Mouse (Mus musculus): ENCODE data around the gene Tmub2. TPM values are rescaled to one million over a fixed set of nuclear protein-coding genes. Genes with fewer than 3 reads are reported as not detected.

Tmub2 gene
- polyA plus RNA-seq, 1 experiment from 2014 or later: 83.3 TPM

- peak overlapping the region; percentile 99 for H3K27ac ChIP-seq (replicated peaks)
- H3K9me3 ChIP-seq: no peaks in the 10 kb centered on the region
- peaks cover 28% of the 10 kb centered on the region for H3K36me3 ChIP-seq
- WGBS: 0% methylated on average over 30 of the region's 73 CpGs
- peak overlapping the region; percentile 93 for H3K4me2 ChIP-seq
- no peaks in the 10 kb centered on the region for H3K27me3 ChIP-seq
- peak; percentile 27; the same call in 1 of the 2 replicates for ATAC-seq (ENCODE audit: low FRiP score, low read depth)
- H3K4me3 ChIP-seq: peak overlapping the region; percentile 89
- peaks cover 25% of the 10 kb centered on the region for H3K4me1 ChIP-seq (replicated peaks)
- peak overlapping the region; percentile 90 for H3K9ac ChIP-seq
Observed at GRCm38 (mm10) chr11:102295598-102296471, 11.1 kb downstream of the Tmub2 start.

DNA sequence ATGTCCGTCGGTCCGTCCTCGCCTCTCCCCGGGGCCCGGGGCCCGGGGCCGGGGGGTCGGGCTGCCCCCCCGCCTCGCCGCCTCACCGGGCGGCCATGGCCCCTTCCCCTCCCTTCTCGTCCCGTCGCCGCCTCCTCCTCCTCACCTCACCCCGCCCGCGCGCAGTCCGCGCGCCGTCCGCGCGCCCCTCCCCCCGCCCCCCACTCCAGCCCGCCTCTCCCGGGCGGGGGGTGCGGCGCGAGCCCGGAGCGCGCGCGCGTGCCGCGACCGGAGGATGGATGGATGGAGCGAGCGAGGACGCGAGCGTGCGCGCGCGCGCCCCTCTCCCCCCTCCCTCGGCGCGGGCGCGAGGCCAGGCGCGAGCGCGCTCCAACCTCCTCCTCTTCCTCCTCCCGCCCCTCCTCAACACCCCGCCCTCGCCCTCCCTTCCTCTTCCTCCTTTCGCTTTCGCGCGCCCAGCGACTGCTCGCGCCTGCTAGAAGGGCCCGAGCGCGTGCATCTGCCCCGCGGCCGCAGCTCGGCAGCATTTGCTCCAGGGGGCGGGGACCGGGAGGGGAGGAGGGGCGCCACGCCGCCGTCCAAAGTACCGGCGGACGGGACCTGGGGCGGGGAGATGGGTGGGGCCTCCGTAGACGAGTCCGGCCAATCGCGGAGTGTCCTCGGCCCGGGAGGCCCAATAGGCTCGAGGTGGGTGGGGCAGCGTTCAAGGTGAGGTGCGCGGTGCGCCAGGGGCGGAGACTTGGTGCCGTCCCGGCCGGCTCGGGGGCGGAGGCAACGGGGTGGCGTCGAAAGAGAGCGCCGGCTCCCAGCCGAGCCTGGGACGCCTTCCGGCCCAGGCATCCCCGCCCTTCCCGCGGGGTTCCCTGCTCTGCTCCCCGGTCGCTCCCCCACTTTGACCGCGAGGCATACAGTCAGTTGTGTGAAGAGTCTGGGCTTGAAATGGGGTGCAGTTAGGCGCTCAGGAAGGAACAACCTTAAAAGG, 12.1 kb downstream of the Tmub2 start, which contains the start of gene Atxn7l3:
Atxn7l3 (minus strand) TSS at position 141 of the 982 bp plus-strand sequence.
- Histone ChIP-seq H3K9ac (peak within 1 kb of the TSS; percentile 90), H3K4me2 (peak within 1 kb of the TSS; percentile 93), H3K9me3 (no peaks in the 10 kb centered on the region), H3K4me1 (replicated peaks) (peaks cover 25% of the 10 kb centered on the region), H3K36me3 (peaks cover 18% of the 10 kb centered on the region), H3K27ac (replicated peaks) (peak within 1 kb of the TSS; percentile 99), H3K4me3 (peak within 1 kb of the TSS; percentile 89), H3K27me3 (no peaks in the 10 kb centered on the region)
- peak; percentile 96 for ATAC-seq (ENCODE audit: low FRiP score, low read depth)
- under 1% methylated on average over 67 of the region's 125 CpGs for WGBS

DNA sequence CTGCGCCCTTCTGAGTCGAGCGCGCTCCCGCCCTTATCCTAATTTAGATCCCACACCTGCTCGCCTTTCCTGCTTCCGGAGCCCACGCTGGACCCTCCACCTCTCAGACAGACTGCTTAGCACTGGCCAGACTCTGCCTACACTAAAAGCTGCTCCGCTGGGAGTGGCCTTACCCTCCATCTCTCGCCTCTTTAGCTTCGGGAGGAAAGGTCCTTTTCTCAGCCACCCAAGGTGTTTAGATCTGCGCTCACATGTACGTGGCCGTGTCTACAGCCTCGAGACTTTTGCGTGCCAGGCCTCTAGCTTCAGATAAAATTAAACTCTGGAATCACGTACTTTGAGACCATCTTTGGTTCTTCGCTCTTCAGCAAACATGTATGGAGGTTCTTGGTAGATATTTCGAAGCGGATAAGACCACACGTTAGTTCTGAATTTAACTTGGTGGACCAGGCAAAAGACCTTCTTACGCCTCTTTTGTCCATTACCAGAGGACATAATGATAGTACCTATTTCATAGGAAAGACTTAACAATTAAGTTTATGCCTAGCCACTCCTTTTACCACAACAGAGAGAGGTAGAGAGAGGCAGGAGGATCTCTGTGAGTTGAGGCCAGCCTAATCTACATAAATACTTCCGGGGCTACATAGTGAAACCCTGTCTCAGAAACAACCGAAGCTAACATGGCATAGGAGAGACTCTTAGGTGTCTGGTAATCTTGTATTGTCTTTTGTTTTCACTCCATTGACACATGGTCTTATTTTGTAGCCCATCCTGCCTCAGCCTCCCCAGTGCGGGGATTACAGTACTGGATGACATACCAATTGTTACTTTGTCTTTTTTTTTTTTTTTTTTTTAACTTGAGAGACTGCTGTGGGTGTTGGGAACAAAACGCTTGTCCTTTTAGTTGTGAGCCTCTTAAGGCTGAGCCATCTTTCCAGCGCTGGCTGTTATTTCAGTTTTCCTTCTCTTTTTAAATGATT, 13.1 kb downstream of the Tmub2 start:
- Histone ChIP-seq H3K4me3 (peak overlapping the region; percentile 89), H3K27ac (replicated peaks) (peak overlapping the region; percentile 99), H3K27me3 (no peaks in the 10 kb centered on the region), H3K4me1 (replicated peaks) (peaks cover 25% of the 10 kb centered on the region), H3K36me3 (peaks cover 8% of the 10 kb centered on the region; the same call in 1 of the 2 replicates), H3K9ac (peak overlapping the region; percentile 90), H3K4me2 (peak overlapping the region; percentile 93), H3K9me3 (no peaks in the 10 kb centered on the region)
- 29% methylated on average over 27 of the region's 27 CpGs for WGBS
- 0 out of 2 replicates have a peak, but pooled peaks have one; percentile 2 for ATAC-seq (ENCODE audit: low FRiP score, low read depth)

- Histone ChIP-seq H3K4me3 (no peak overlapping the region), H3K36me3 (no peaks in the 10 kb centered on the region), H3K9ac (no peak overlapping the region), H3K27me3 (no peaks in the 10 kb centered on the region), H3K9me3 (no peaks in the 10 kb centered on the region), H3K4me2 (no peak overlapping the region), H3K4me1 (replicated peaks) (peaks cover 16% of the 10 kb centered on the region), H3K27ac (replicated peaks) (no peak overlapping the region)
- WGBS: 0% methylated on average over 1 of the region's 1 CpGs
- ATAC-seq (ENCODE audit: low FRiP score, low read depth): no peak
Observed at GRCm38 (mm10) chr11:102299839-102300238, 15.1 kb downstream of the Tmub2 start.

- 43% methylated on average over 2 of the region's 2 CpGs for WGBS
- Histone ChIP-seq H3K27ac (replicated peaks) (no peak overlapping the region), H3K27me3 (no peaks in the 10 kb centered on the region), H3K36me3 (peaks cover 23% of the 10 kb centered on the region), H3K4me1 (replicated peaks) (peaks cover 6% of the 10 kb centered on the region), H3K9ac (no peak overlapping the region), H3K4me3 (no peak overlapping the region), H3K9me3 (no peaks in the 10 kb centered on the region), H3K4me2 (no peak overlapping the region)
- no peak for ATAC-seq (ENCODE audit: low FRiP score, low read depth)
Observed at GRCm38 (mm10) chr11:102304141-102304540, 19.4 kb downstream of the Tmub2 start.

DNA sequence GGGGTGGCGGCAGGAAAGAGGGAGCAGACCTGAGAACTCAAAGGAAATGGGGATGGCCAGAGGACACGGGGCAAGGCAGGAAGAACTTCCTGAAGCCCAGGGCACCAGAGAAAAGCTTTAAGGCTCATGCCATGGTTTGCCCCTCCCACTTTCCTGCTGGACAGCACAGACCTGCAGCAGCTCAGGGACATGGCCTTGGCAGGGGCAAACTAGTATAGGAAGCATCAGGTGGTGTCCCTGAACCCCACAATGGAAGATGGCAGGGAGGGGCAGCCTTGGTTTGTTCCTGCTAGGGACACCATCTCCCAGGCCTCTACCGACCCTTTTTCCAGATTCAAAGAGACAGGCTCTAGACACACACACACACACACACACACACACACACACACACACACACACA, 20.6 kb downstream of the Tmub2 start:
- 46% methylated on average over 3 of the region's 3 CpGs for WGBS
- Histone ChIP-seq H3K9ac (no peak overlapping the region), H3K36me3 (peaks cover 29% of the 10 kb centered on the region), H3K9me3 (no peaks in the 10 kb centered on the region), H3K27me3 (no peaks in the 10 kb centered on the region), H3K27ac (replicated peaks) (no peak overlapping the region), H3K4me3 (no peak overlapping the region), H3K4me1 (replicated peaks) (peaks cover 16% of the 10 kb centered on the region), H3K4me2 (no peak overlapping the region)
- ATAC-seq (ENCODE audit: low FRiP score, low read depth): no peak

DNA sequence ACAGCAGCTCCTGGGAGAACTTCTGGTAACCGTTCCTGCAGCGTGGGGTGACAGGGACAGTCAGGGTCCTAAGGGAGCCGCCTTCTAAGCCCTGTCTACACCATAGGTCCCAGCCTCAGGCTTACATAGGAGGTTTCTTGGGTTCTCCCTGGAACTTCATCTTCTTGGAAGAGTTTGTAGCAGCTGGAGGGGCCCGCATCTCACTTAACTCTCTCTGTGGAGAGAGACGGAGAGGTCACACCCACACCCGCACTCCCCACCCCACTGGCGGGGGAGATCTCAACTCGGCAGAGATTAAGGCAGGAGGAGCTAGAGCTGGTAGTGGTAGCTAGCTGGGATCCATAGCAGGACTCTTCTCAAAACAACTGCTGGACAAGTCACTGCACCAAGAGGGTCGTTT, 23.4 kb downstream of the Tmub2 start:
- no peak overlapping the region for H3K4me3 ChIP-seq
- peaks cover 50% of the 10 kb centered on the region for H3K36me3 ChIP-seq
- H3K4me2 ChIP-seq: no peak overlapping the region
- no peak for ATAC-seq (ENCODE audit: low FRiP score, low read depth)
- no peaks in the 10 kb centered on the region for H3K27me3 ChIP-seq
- H3K9me3 ChIP-seq: no peaks in the 10 kb centered on the region
- H3K4me1 ChIP-seq (replicated peaks): peaks cover 16% of the 10 kb centered on the region
- H3K9ac ChIP-seq: no peak overlapping the region
- H3K27ac ChIP-seq (replicated peaks): no peak overlapping the region
- 90% methylated on average over 9 of the region's 9 CpGs for WGBS

DNA sequence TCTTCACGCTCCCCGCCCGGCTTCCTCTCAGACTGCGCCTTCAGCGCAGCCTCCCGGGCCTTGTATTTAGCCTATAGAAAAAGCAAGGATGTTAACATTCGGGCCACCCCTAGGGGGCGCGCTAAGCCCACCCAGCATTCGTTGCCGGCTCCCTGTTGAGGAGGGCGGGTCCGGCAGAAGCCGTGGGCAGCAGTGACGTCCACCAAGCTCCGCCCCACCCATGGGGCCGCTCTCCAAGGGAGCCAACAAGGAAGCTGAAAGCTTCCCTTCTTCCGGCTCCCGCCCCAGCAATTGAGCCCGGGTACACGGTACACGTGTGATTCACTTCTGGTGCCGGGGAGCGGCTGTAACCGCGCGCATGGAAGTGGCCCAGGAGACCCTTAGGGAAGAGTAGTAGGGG, 24.2 kb downstream of the Tmub2 start:
- peak overlapping the region; percentile 7; the same call in 1 of the 2 replicates for H3K27ac ChIP-seq (replicated peaks)
- H3K4me3 ChIP-seq: peak overlapping the region; percentile 17
- peak overlapping the region; percentile 43 for H3K4me2 ChIP-seq
- H3K9me3 ChIP-seq: no peaks in the 10 kb centered on the region
- H3K4me1 ChIP-seq (replicated peaks): peaks cover 16% of the 10 kb centered on the region
- WGBS: under 1% methylated on average over 27 of the region's 27 CpGs
- no peaks in the 10 kb centered on the region for H3K27me3 ChIP-seq
- H3K9ac ChIP-seq: peak overlapping the region; percentile 8; the same call in 1 of the 2 replicates
- H3K36me3 ChIP-seq: peaks cover 58% of the 10 kb centered on the region
- ATAC-seq (ENCODE audit: low FRiP score, low read depth): peak; percentile 91

GRCm38 (mm10) chr11:102309821-102310617, 25.3 kb downstream of the Tmub2 start:
- H3K4me2 ChIP-seq: peak overlapping the region; percentile 43; the same call in 1 of the 2 replicates
- no peaks in the 10 kb centered on the region for H3K9me3 ChIP-seq
- H3K27ac ChIP-seq (replicated peaks): no peak overlapping the region
- peaks cover 66% of the 10 kb centered on the region for H3K36me3 ChIP-seq
- no peak overlapping the region for H3K9ac ChIP-seq
- WGBS: 90% methylated on average over 22 of the region's 22 CpGs
- no peaks in the 10 kb centered on the region for H3K27me3 ChIP-seq
- no peak for ATAC-seq (ENCODE audit: low FRiP score, low read depth)
- peaks cover 16% of the 10 kb centered on the region for H3K4me1 ChIP-seq (replicated peaks)
- H3K4me3 ChIP-seq: no peak overlapping the region; the same call in 1 of the 2 replicates

All from hindbrain, embryonic 15.5 days (tissue).